Mouse (Mus musculus) liver, adult 2 months (tissue): Measurements from ENCODE around the gene Itgb2l.

Experiments used
- CTCF ChIP-seq: fragments of 200-500 bp; IDR thresholded peaks from 2 replicates; pipeline ENCODE4 v1.5.1; 2011; ENCODE audit warnings: low read depth, low read length, control low read depth
- POLR2A ChIP-seq: fragments of 200-500 bp; IDR thresholded peaks from 2 replicates; pipeline ENCODE4 v1.6.1; 2011; ENCODE audit warnings: low read length, control low read depth; ENCODE audit not compliant: insufficient read depth; ENCODE audit errors: extremely low read depth

- no peak for TF ChIP-seq POLR2A
- TF ChIP-seq CTCF = no peak
These were observed 9.2 kb downstream of the Itgb2l start for GRCm38 (mm10) chr16:96434024-96434785.
